Mouse (Mus musculus): Measurements from ENCODE around the gene Apom. TPM values are rescaled to one million over a fixed set of nuclear protein-coding genes. Genes with fewer than 3 reads are reported as not detected.

Apom gene
- polyA plus RNA-seq, 1 experiment from 2014 or later, result 0.15 TPM

- TF ChIP-seq CTCF (IDR thresholded peaks at IDR 0.05), result no peak
- in situ Hi-C loops (cut with MboI; ENCODE audit: low pct_unique_long_range_greater_than_20kb), result no loop called here
- DNase-seq (ENCODE audit: low read depth, low spot score), result peak; percentile 38
- CTCF ChIA-PET, result interaction anchor here (0.8 to 1.8 kb wide), 3 partner anchors 27 to 100 kb away, joined by 3 to 5 read pairs (median 3); no protein-coding TSS in a partner anchor
- H3K27me3 ChIP-seq, result no peaks in the 10 kb centered on the region
- ATAC-seq, result peak; percentile 9
- POLR2A ChIA-PET, result interaction anchor here (0.6 to 1.2 kb wide), 3 partner anchors 14 to 120 kb away, joined by 3 to 5 read pairs (median 3); no protein-coding TSS in a partner anchor
These were observed 10.0 kb downstream of the Apom start, which contains the start of gene Csnk2b for GRCm38 (mm10) chr17:35121871-35122303. TSS of gene Csnk2b (minus strand) at chr17:35122053.

DNA sequence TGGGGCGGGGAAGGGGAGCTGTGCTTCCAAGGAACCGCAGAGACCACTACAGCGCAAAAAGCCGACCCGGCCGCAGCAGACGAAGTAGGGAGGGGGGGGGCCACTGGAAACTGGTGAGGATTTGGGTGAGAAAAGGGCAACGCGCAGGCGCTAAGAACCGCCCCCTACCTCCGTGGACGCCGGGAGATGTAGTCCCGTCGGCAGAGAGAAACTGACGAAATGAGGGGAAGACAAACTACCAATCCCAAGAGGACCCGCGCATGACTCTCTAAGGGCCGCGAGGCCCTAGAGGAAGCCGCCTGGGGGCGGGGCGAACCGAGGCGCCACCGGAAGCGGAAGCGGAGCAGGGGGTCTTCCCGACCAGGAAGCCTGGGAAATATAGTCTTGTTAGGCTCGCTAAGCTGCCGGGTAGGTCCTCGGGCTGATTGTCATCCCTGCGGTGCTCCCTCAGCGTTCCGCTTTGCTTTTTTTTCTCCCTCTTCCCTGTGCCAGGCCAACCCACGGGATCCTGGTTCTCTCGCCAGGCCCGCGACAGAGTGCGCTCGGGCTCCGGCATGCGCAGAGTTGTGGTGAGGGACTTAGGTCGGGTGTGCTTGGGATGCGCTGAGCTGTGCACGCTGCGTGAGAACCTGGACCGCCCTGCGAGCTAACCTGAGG, 10.6 kb downstream of the Apom start, which contains the start of gene Gpank1:
TSS of gene Gpank1 (plus strand) at position 313 of the 657 bp plus-strand sequence.
- CTCF ChIA-PET, result interaction anchor here (0.8 to 1.8 kb wide), 3 partner anchors 26 to 99 kb away, joined by 3 to 5 read pairs (median 3); no protein-coding TSS in a partner anchor
- POLR2A ChIA-PET, result interaction anchor here (0.7 to 1.6 kb wide), 4 partner anchors 10 to 120 kb away, joined by 3 read pairs; no protein-coding TSS in a partner anchor
- H3K27me3 ChIP-seq, result no peaks in the 10 kb centered on the region
- in situ Hi-C loops (cut with MboI; ENCODE audit: low pct_unique_long_range_greater_than_20kb), result no loop called here
- DNase-seq (ENCODE audit: low read depth, low spot score), result peak; percentile 87
- TF ChIP-seq CTCF (IDR thresholded peaks at IDR 0.05), result no peak
- ATAC-seq, result peak; percentile 89

- TF ChIP-seq CTCF (IDR thresholded peaks at IDR 0.05), result no peak
- peak; percentile 5 for ATAC-seq
- DNase-seq (ENCODE audit: low read depth, low spot score), result no peak
These were observed 11.1 kb downstream of the Apom start for GRCm38 (mm10) chr17:35120745-35121142.

GRCm38 (mm10) chr17:35115046-35116019, 16.5 kb downstream of the Apom start, which contains the start of gene Ly6g5b:
TSS of gene Ly6g5b (minus strand) at chr17:35115428.
- ATAC-seq, result no peak
- TF ChIP-seq CTCF (IDR thresholded peaks at IDR 0.05), result no peak
- CTCF ChIA-PET, result interaction anchor here (2.1 kb wide), 1 partner anchor 11 kb away, joined by 4 read pairs; the partner anchor contains the start of gene D17H6S53E

More at GRCm38 (mm10) chr17:35120745-35121142, 11.1 kb downstream of the Apom start:
- in situ Hi-C loops (cut with MboI; ENCODE audit: low pct_unique_long_range_greater_than_20kb), result no loop called here
- CTCF ChIA-PET, result interaction anchor here (0.8 to 1.8 kb wide), 2 partner anchors 47 to 99 kb away, joined by 3 to 5 read pairs; no protein-coding TSS in a partner anchor
- no peaks in the 10 kb centered on the region for H3K27me3 ChIP-seq
- POLR2A ChIA-PET, result interaction anchor here (0.9 to 1.6 kb wide), 3 partner anchors 10 to 102 kb away, joined by 3 read pairs; no protein-coding TSS in a partner anchor

DNA sequence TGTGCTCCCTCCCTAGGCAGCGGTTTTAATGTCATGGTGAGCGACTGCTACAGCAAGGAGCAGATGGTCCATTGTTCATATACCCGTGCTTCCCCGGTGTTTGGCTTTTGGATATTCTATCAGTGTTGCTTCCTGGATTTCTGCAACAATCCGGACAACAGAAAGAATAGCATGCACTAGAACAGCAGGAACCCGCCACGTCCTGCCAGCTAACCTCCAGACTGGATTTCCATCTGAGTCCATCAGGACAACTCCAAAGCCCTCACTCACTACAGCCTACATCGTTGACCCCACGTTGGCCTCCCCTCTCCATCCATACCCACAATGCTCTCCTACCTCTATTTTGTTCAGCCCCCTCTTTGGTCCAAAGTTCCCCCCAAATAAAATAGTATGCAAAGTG, 20.1 kb downstream of the Apom start:
- no peaks in the 10 kb centered on the region for H3K27me3 ChIP-seq
- POLR2A ChIA-PET, result interaction anchor here (1.4 kb wide), 1 partner anchor 9 kb away, joined by 3 read pairs; the partner anchor contains the start of gene Gpank1
- CTCF ChIA-PET, result no interaction called here
- ATAC-seq, result no peak
- DNase-seq (ENCODE audit: low read depth, low spot score), result no peak
- TF ChIP-seq CTCF (IDR thresholded peaks at IDR 0.05), result no peak
- in situ Hi-C loops (cut with MboI; ENCODE audit: low pct_unique_long_range_greater_than_20kb), result loop anchor here (5.0 kb wide), 1 partner anchor 89 kb away; no protein-coding TSS in a partner anchor

More at GRCm38 (mm10) chr17:35115046-35116019, 16.5 kb downstream of the Apom start, which contains the start of gene Ly6g5b:
- POLR2A ChIA-PET, result no interaction called here
- H3K27me3 ChIP-seq, result no peaks in the 10 kb centered on the region
- no peak for DNase-seq (ENCODE audit: low read depth, low spot score)
- in situ Hi-C loops (cut with MboI; ENCODE audit: low pct_unique_long_range_greater_than_20kb), result no loop called here

GRCm38 (mm10) chr17:35108097-35108496, 23.8 kb downstream of the Apom start, which contains the start of gene Ly6g5c:
TSS of gene Ly6g5c (plus strand) at chr17:35108279.
- TF ChIP-seq CTCF (IDR thresholded peaks at IDR 0.05), result no peak
- ChIA-PET CTCF (interaction anchor here (1.4 kb wide), 1 partner anchor 88 kb away, joined by 3 read pairs; no protein-coding TSS in a partner anchor), POLR2A (no interaction called here)
- ATAC-seq, result no peak
- no peak for DNase-seq (ENCODE audit: low read depth, low spot score)
- in situ Hi-C loops (cut with MboI; ENCODE audit: low pct_unique_long_range_greater_than_20kb), result no loop called here
- no peaks in the 10 kb centered on the region for H3K27me3 ChIP-seq

DNA sequence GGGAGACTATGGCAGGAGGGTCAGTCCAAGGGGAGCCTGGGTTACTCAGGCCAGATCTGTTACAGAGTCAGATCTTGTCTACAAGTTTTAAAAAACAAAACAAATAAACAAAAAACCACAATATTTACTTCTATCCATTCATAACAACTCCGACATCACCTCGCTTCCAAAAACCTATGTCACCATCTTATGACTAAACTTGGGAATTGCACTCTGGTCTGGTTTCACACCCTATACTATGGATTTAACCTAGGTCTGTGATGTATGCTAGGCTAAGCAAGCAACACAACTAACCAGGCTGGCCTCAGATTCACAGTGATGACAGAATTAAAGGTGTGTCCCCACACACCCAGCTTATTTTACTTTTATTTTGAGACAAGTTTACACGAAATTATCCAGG, 25.3 kb downstream of the Apom start:
- no peak for TF ChIP-seq CTCF (IDR thresholded peaks at IDR 0.05)
- no peak for ATAC-seq
- H3K27me3 ChIP-seq, result no peaks in the 10 kb centered on the region
- in situ Hi-C loops (cut with MboI; ENCODE audit: low pct_unique_long_range_greater_than_20kb), result no loop called here
- no peak for DNase-seq (ENCODE audit: low read depth, low spot score)
- POLR2A ChIA-PET, result interaction anchor here (0.6 to 0.9 kb wide), 2 partner anchors 48 to 81 kb away, joined by 4 to 6 read pairs; partner anchors contain the start of gene Ddah2
- CTCF ChIA-PET, result interaction anchor here (0.9 to 2.0 kb wide), 6 partner anchors 18 to 88 kb away, joined by 3 to 4 read pairs (median 3); no protein-coding TSS in a partner anchor

- in situ Hi-C loops (cut with MboI; ENCODE audit: low pct_unique_long_range_greater_than_20kb), result no loop called here
- no peak for TF ChIP-seq CTCF (IDR thresholded peaks at IDR 0.05)
- no peaks in the 10 kb centered on the region for H3K27me3 ChIP-seq
- DNase-seq (ENCODE audit: low read depth, low spot score) (no peak), ATAC-seq (no peak)
- CTCF ChIA-PET, result interaction anchor here (0.9 to 2.0 kb wide), 6 partner anchors 10 to 88 kb away, joined by 3 to 4 read pairs (median 4); no protein-coding TSS in a partner anchor
- POLR2A ChIA-PET, result interaction anchor here (0.9 kb wide), 1 partner anchor 47 kb away, joined by 4 read pairs; the partner anchor contains the start of gene Ddah2
These were observed 26.0 kb downstream of the Apom start for GRCm38 (mm10) chr17:35105740-35106389.

DNA sequence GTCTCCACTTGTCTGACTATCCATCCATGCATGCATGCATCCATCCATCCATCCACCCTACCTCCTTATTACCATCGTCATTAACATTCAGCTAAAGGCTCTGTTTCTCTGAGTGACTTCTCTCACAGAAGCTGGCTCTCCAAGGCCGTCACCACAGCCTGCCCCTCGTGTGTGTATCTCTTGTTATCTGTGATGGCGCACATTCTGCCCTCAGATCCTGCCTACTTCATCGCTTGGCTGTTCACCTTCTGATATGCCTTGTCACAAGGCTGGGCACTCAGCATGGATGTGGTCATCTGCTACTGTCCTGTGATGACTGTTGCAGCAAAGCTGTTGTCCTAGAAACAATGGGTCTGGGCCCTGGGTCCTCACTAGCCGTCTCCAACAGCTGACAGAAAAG, 27.1 kb downstream of the Apom start:
- in situ Hi-C loops (cut with MboI; ENCODE audit: low pct_unique_long_range_greater_than_20kb), result no loop called here
- ChIA-PET CTCF (interaction anchor here (0.9 to 1.8 kb wide), 3 partner anchors 9 to 157 kb away, joined by 3 to 4 read pairs (median 3); no protein-coding TSS in a partner anchor), POLR2A (interaction anchor here (1.0 kb wide), 1 partner anchor 13 kb away, joined by 4 read pairs; no protein-coding TSS in a partner anchor)
- H3K27me3 ChIP-seq, result no peaks in the 10 kb centered on the region
- no peak for TF ChIP-seq CTCF (IDR thresholded peaks at IDR 0.05)
- DNase-seq (ENCODE audit: low read depth, low spot score) (no peak), ATAC-seq (no peak)
